Mouse (Mus musculus) heart, embryonic 13.5 days (tissue): ENCODE results near the gene Elp4. TPM values are rescaled to one million over a fixed set of nuclear protein-coding genes. Genes with fewer than 3 reads are reported as not detected.
A peak's percentile ranks its signal among the peaks of the same experiment; 100 is the strongest.

Experiments used
- ATAC-seq: fragments of 200-750 bp; cut with Nextera tagmentation; 2 replicates; pipeline ENCODE4 v1.8.0; 2017; ENCODE audit warnings: moderate TSS enrichment; ENCODE audit not compliant: insufficient number of reproducible peaks, low FRiP score, low TSS enrichment; ENCODE audit errors: extremely low read depth
- H3K27ac ChIP-seq: fragments of 300-500 bp; sonication (generic); replicated peaks from 2 replicates; pipeline ENCODE4 v1.5.1; 2015; ENCODE audit warnings: moderate library complexity, mild to moderate bottlenecking, inconsistent platforms
- H3K27me3 ChIP-seq: fragments of 300-500 bp; sonication (generic); replicated peaks from 2 replicates; pipeline ENCODE4 v1.6.1; 2015; ENCODE audit warnings: mild to moderate bottlenecking, inconsistent platforms
- H3K36me3 ChIP-seq: fragments of 300-500 bp; sonication (generic); 2 replicates; pipeline ENCODE4 v1.6.1; 2015; ENCODE audit warnings: mild to moderate bottlenecking, inconsistent platforms
- H3K4me1 ChIP-seq: fragments of 300-500 bp; sonication (generic); 2 replicates; pipeline ENCODE4 v1.6.1; 2015; ENCODE audit warnings: inconsistent platforms
- H3K4me2 ChIP-seq: fragments of 300-500 bp; sonication (generic); 2 replicates; pipeline ENCODE4 v1.6.1; 2015; ENCODE audit warnings: inconsistent platforms, mild to moderate bottlenecking, moderate library complexity
- H3K4me3 ChIP-seq: fragments of 300-500 bp; sonication (generic); 2 replicates; pipeline ENCODE4 v1.5.1; 2015; ENCODE audit warnings: moderate library complexity, mild to moderate bottlenecking, inconsistent platforms
- H3K9ac ChIP-seq: fragments of 300-500 bp; sonication (generic); 2 replicates; pipeline ENCODE4 v1.6.1; 2015; ENCODE audit warnings: inconsistent platforms, mild to moderate bottlenecking, moderate library complexity
- H3K9me3 ChIP-seq: fragments of 300-500 bp; sonication (generic); 2 replicates; pipeline ENCODE4 v1.6.1; 2016; ENCODE audit warnings: inconsistent platforms
- WGBS: fragments of 180-500 bp; shearing (Covaris S2); methylation state at CpG from one replicate; pipeline ENCODE4 v1.1.7; 2015; ENCODE audit warnings: mixed read lengths; 5-methylcytosine and 5-hydroxymethylcytosine counted together
- polyA plus RNA-seq: library from polyadenylated mRNA; unstranded; fragments of >200 nt; fragmentation: Nextera tagmentation; extraction: Ambion mirVana; gene quantifications from 2 replicates; pipeline ENCODE4 v1.2.1, GENCODE M21; 2015

The Elp4 gene
- polyA plus RNA-seq, 1 experiment from 2014 or later: 18.0 TPM

DNA sequence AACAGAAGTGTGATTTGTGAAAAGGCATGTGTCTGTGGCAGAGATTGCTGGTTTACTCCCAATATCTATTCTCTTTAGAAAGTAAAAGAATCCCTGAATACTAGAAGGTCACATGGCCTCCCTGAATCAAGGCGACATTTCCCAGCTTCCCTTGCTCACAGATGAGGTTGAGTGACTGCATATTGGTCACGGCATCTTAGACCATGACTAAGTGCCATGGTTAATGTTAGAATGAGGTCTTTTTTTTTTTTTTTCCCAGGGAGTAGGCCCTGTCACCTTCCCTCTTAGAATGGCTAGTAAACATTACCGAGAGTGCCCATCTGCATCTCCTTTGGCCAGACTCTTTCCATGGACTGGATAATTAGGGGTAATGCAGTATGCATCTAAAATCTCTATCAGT lies 193.9 kb downstream of the Elp4 start:
- Histone ChIP-seq H3K27ac (no peak overlapping the region), H3K36me3 (no peaks in the 10 kb centered on the region), H3K4me1 (no peaks in the 10 kb centered on the region), H3K9ac (no peak overlapping the region), H3K9me3 (no peaks in the 10 kb centered on the region), H3K4me2 (no peak overlapping the region), H3K27me3 (peaks cover 5% of the 10 kb centered on the region; the same call in 1 of the 2 replicates), H3K4me3 (no peak overlapping the region)
- 90% methylated on average over 3 of the region's 3 CpGs for WGBS
- ATAC-seq: no peak

- no peak for ATAC-seq
- no peaks in the 10 kb centered on the region for H3K36me3 ChIP-seq
- H3K9me3 ChIP-seq: no peaks in the 10 kb centered on the region
- H3K4me2 ChIP-seq: no peak overlapping the region
- 80% methylated on average over 3 of the region's 3 CpGs for WGBS
- H3K9ac ChIP-seq: no peak overlapping the region
- no peaks in the 10 kb centered on the region for H3K4me1 ChIP-seq
- no peak overlapping the region for H3K27ac ChIP-seq
- H3K4me3 ChIP-seq: no peak overlapping the region
- H3K27me3 ChIP-seq: peaks cover 5% of the 10 kb centered on the region; the same call in 1 of the 2 replicates
Measured at GRCm38 (mm10) chr2:105709126-105709525, 195.2 kb downstream of the Elp4 start.

DNA sequence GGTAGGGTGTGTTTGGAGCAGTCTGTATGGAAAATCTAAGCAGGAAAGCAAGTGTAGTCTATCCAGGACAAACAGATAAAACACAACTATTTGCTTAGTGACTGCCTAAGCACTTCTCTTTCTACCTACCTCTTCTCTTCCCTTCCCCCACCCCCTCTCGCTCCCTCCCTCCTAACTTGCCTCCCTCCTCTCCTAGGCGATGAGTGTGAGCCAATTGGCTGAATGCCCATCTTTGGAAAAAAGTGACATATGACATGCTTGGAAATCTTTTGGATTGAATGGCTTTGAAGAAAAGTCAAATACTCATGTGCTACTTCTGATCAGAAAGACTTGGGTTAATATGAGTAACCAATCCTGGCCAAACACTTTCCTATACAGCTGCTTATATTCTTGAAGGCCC lies 199.0 kb downstream of the Elp4 start:
- no peak for ATAC-seq
- Histone ChIP-seq H3K4me2 (no peak overlapping the region), H3K36me3 (0 out of 2 replicates have a peak, but pooled peaks cover 6% of the 10 kb centered on the region), H3K9me3 (no peaks in the 10 kb centered on the region), H3K27ac (no peak overlapping the region), H3K4me3 (no peak overlapping the region), H3K9ac (no peak overlapping the region), H3K27me3 (0 out of 2 replicates have a peak, but pooled peaks cover 5% of the 10 kb centered on the region), H3K4me1 (no peaks in the 10 kb centered on the region)
- WGBS: 60% methylated on average over 2 of the region's 2 CpGs

GRCm38 (mm10) chr2:105702586-105702985 lies 201.8 kb downstream of the Elp4 start:
- Histone ChIP-seq H3K4me2 (no peak overlapping the region), H3K27me3 (0 out of 2 replicates have a peak, but pooled peaks cover 5% of the 10 kb centered on the region), H3K9me3 (no peaks in the 10 kb centered on the region), H3K36me3 (0 out of 2 replicates have a peak, but pooled peaks cover 6% of the 10 kb centered on the region), H3K4me1 (no peaks in the 10 kb centered on the region), H3K9ac (no peak overlapping the region), H3K4me3 (no peak overlapping the region), H3K27ac (no peak overlapping the region)
- WGBS: 74% methylated on average over 10 of the region's 10 CpGs
- ATAC-seq: no peak

DNA sequence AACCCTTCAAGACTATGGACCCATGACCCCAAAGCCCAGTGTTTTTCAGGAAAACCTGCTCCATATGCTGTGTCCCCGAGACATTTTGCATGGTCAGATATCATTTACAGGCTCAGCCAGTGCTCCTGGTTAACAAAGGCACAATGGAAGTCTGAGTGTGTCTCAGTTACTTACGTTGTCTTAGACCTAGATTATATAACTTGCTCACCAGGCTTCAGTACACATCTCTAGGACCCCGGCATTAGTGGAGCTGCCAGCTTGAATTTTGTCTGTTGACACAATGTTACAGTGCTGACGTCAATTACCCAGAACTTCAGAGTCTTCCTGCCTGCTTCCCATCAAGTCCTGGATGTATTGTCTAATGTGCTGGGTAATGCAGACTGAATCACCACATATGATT lies 202.6 kb downstream of the Elp4 start:
- Histone ChIP-seq H3K36me3 (0 out of 2 replicates have a peak, but pooled peaks cover 6% of the 10 kb centered on the region), H3K9ac (no peak overlapping the region), H3K4me1 (no peaks in the 10 kb centered on the region), H3K27ac (no peak overlapping the region), H3K9me3 (no peaks in the 10 kb centered on the region), H3K4me3 (no peak overlapping the region), H3K4me2 (no peak overlapping the region), H3K27me3 (0 out of 2 replicates have a peak, but pooled peaks cover 5% of the 10 kb centered on the region)
- no peak for ATAC-seq
- 59% methylated on average over 4 of the region's 4 CpGs for WGBS

GRCm38 (mm10) chr2:105698631-105699030 lies 205.7 kb downstream of the Elp4 start:
- peaks cover 17% of the 10 kb centered on the region for H3K27me3 ChIP-seq
- H3K27ac ChIP-seq: no peak overlapping the region
- ATAC-seq: no peak
- 63% methylated on average over 2 of the region's 2 CpGs for WGBS
- no peak overlapping the region for H3K4me3 ChIP-seq
- no peaks in the 10 kb centered on the region for H3K4me1 ChIP-seq
- H3K9ac ChIP-seq: no peak overlapping the region
- no peak overlapping the region for H3K4me2 ChIP-seq
- H3K9me3 ChIP-seq: no peaks in the 10 kb centered on the region
- 0 out of 2 replicates have a peak, but pooled peaks cover 6% of the 10 kb centered on the region for H3K36me3 ChIP-seq

DNA sequence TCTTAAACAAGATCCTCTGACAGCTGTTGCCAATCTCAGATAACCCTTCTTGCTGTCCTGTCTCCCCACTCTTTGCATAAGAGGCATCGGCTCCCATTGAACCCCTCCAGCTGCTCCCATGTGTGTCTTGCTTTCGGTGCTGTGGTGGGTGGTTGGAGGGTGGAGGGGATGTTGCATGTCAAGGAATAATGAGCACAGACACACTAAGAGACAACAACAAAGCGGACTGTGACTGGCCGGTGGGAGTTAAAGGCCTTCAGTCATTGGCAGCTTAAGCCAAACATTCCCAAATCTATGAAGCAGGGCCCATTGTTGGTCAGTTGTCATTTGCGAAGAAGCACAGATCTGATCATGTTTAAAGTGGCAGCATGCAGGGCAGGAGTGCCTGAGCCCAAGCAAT lies 206.6 kb downstream of the Elp4 start:
- Histone ChIP-seq H3K9ac (no peak overlapping the region), H3K36me3 (0 out of 2 replicates have a peak, but pooled peaks cover 6% of the 10 kb centered on the region), H3K4me3 (no peak overlapping the region), H3K4me1 (no peaks in the 10 kb centered on the region), H3K27ac (no peak overlapping the region), H3K9me3 (no peaks in the 10 kb centered on the region), H3K4me2 (no peak overlapping the region), H3K27me3 (peaks cover 26% of the 10 kb centered on the region)
- ATAC-seq: no peak
- WGBS: 79% methylated on average over 5 of the region's 5 CpGs

GRCm38 (mm10) chr2:105691296-105691695 lies 213.1 kb downstream of the Elp4 start:
- WGBS: 10% methylated on average over 10 of the region's 10 CpGs
- ATAC-seq: no peak
- H3K27me3 ChIP-seq: peaks cover 89% of the 10 kb centered on the region
- H3K9me3 ChIP-seq: no peaks in the 10 kb centered on the region
- H3K4me2 ChIP-seq: no peak overlapping the region
- H3K36me3 ChIP-seq: no peaks in the 10 kb centered on the region
- no peak overlapping the region for H3K4me3 ChIP-seq
- H3K4me1 ChIP-seq: peaks cover 30% of the 10 kb centered on the region
- H3K27ac ChIP-seq: no peak overlapping the region
- H3K9ac ChIP-seq: no peak overlapping the region

DNA sequence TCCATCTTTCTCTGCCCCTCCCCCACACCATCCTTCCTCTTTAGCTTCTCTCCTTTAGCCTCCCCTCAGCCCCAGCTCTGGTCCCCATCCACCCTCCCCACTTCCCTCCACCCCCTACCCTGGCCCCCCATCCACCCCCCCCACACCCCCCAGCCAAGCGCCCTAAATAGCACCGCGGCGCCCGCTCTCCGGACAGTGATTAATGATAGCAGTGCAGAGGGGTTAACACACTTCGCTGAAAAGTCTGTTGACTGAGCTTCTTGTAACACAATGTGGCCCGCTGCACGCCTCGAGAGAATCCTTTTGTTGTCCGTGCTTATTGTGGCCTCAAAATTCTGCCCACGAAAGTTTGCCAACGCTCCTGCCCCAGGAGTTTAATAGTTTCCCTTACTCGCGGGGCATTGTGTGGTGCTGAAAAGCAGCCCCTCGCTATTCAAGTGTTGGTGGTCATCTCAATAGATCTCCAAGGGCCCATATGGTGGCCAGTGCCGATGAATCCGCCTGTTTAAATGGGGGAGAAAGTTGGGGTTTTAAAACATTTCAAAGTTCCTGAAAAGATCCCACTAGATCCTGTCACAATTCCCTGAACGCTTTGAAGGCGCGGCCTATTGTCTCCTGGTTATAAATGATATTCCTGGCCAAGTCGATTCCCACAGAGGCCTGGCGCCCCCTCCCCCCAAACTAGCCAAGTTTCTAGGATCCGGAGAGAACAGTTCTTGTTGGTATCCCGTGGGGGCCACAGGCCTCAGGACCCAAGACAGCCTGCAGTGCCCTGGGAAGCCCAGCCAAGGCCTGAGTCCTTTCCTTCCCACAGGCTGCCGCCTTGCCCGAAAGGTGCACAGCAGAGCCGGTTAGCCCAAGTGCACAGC lies 214.4 kb downstream of the Elp4 start:
- H3K4me3 ChIP-seq: peak overlapping the region; percentile 33; the same call in 1 of the 2 replicates
- H3K9ac ChIP-seq: no peak overlapping the region
- H3K27ac ChIP-seq: no peak overlapping the region
- H3K27me3 ChIP-seq: peaks cover 92% of the 10 kb centered on the region
- no peaks in the 10 kb centered on the region for H3K36me3 ChIP-seq
- H3K4me2 ChIP-seq: peak overlapping the region; percentile 61
- ATAC-seq: no peak
- WGBS: 5% methylated on average over 28 of the region's 28 CpGs
- no peaks in the 10 kb centered on the region for H3K9me3 ChIP-seq
- peaks cover 30% of the 10 kb centered on the region for H3K4me1 ChIP-seq

- Histone ChIP-seq H3K4me3 (peak overlapping the region; percentile 33), H3K4me2 (peak overlapping the region; percentile 61)
- no peak for ATAC-seq
Measured at GRCm38 (mm10) chr2:105689304-105689770, 215.0 kb downstream of the Elp4 start.

DNA sequence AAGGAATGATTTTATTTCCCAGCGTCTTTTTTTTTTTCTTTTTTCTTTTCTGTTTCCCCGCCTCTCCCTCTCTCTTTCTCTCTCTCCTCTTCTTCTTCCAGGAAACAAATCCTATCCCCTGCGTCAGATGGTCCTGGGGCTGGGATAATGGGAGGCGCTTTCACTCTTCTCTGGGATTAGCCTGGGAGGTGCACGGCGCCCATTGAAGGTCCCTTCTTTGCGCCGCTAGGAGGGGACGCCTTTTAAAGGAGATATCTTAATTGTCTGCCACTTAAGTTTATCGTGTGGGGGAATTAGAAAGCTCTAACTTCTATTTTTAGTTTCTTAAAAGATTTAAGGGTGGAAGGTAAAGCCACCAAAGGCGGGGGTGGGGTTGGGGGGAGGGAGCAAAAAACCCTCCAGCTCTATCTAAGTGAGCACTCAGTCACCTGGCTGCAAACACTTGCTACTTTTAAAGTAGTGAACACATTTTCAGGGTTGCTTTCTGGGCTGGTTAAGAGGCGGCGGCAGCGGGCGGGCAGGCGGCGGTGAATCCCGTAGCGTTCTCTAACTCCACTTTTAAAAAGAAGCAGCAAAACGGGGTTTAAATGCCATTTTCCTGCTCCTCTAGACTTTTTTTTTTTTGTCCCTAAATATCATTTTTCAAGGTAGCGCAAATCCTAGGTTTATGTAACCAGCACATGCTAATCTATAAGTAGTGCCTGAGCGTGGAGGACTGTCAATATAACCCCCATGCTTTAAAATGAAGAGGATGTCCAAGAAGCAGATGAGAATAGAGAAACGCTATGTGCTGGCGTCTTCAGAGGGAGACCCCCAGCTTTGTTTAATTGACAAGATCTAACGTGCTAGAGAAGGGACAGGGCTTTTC lies 215.7 kb downstream of the Elp4 start:
- no peak overlapping the region for H3K9ac ChIP-seq
- H3K4me2 ChIP-seq: peak overlapping the region; percentile 61
- no peak overlapping the region for H3K27ac ChIP-seq
- H3K9me3 ChIP-seq: no peaks in the 10 kb centered on the region
- peaks cover 99% of the 10 kb centered on the region for H3K27me3 ChIP-seq
- H3K4me3 ChIP-seq: peak overlapping the region; percentile 33
- no peaks in the 10 kb centered on the region for H3K36me3 ChIP-seq
- peaks cover 30% of the 10 kb centered on the region for H3K4me1 ChIP-seq
- no peak for ATAC-seq
- WGBS: under 1% methylated on average over 25 of the region's 25 CpGs

More at GRCm38 (mm10) chr2:105689304-105689770, 215.0 kb downstream of the Elp4 start:
- WGBS: 1% methylated on average over 15 of the region's 15 CpGs
- no peak overlapping the region for H3K9ac ChIP-seq
- peaks cover 30% of the 10 kb centered on the region for H3K4me1 ChIP-seq
- no peak overlapping the region for H3K27ac ChIP-seq
- peaks cover 95% of the 10 kb centered on the region for H3K27me3 ChIP-seq
- no peaks in the 10 kb centered on the region for H3K9me3 ChIP-seq
- no peaks in the 10 kb centered on the region for H3K36me3 ChIP-seq
